Comparison of ENCODE assay signal across 8 mouse cellular contexts in the genomic region with DNA sequence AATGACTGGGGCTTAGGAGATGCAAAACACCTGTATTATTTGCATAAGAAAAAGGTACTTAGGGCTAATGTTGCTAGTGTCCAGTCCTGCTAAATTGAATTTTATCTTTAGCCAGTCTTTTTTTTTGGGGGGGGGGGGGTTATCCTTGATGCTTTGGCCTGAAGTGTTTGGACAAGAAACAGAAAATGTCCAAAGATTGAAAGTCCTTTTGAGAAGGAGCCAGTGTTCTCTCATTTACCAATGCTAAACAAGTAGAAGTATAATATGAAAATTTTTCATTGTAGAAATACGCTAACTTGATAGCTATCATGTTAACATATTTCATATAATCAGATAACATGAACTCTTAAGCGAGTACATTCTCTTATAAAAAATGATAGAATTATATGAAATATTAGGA.
DNase-seq lines count a peak whose midpoint lies in the region; ATAC-seq lines count a peak whose summit lies in the region.

No protein-coding gene starts in this region.

- peak overlapping the region; percentile 72 for H3K4me2 ChIP-seq in heart, embryonic 11.5 days
- peak overlapping the region; percentile 58 for H3K4me2 ChIP-seq in forebrain, embryonic 13.5 days
- peak overlapping the region; percentile 79 for H3K4me2 ChIP-seq in liver, embryonic 13.5 days

- peaks cover 6% of the 10 kb centered on the region for H3K4me1 ChIP-seq in heart, embryonic 11.5 days (ENCODE audit: control insufficient read depth, insufficient read depth, low read length)
- peaks cover 27% of the 10 kb centered on the region for H3K4me1 ChIP-seq in forebrain, embryonic 13.5 days
- H3K4me1 ChIP-seq in liver, embryonic 13.5 days (replicated peaks): peaks cover 34% of the 10 kb centered on the region

- no peaks in the 10 kb centered on the region for H3K27me3 ChIP-seq in heart, embryonic 11.5 days (ENCODE audit: control insufficient read depth, insufficient read depth, low read length)
- H3K27me3 ChIP-seq in forebrain, embryonic 13.5 days: no peaks in the 10 kb centered on the region
- H3K27me3 ChIP-seq in liver, embryonic 13.5 days: no peaks in the 10 kb centered on the region

- H3K9me3 ChIP-seq in heart, embryonic 11.5 days (replicated peaks; ENCODE audit: control insufficient read depth, low read length): no peaks in the 10 kb centered on the region
- no peaks in the 10 kb centered on the region for H3K9me3 ChIP-seq in forebrain, embryonic 13.5 days (replicated peaks)
- H3K9me3 ChIP-seq in liver, embryonic 13.5 days (replicated peaks): no peaks in the 10 kb centered on the region

- no peaks in the 10 kb centered on the region for H3K36me3 ChIP-seq in heart, embryonic 11.5 days (ENCODE audit: control insufficient read depth, insufficient read depth, low read length)
- peaks cover 5% of the 10 kb centered on the region for H3K36me3 ChIP-seq in forebrain, embryonic 13.5 days (ENCODE audit: poor library complexity, severe bottlenecking)
- H3K36me3 ChIP-seq in liver, embryonic 13.5 days: peaks cover 10% of the 10 kb centered on the region

- no peak for DNase-seq in heart, postnatal 10 days
- peak; percentile 45 for DNase-seq in A20 (ENCODE audit: low read depth, low spot score)
- DNase-seq in liver, embryonic 13.5 days: no peak
- DNase-seq in embryo, embryonic 10 days (ENCODE audit: low spot score): no peak
- DNase-seq in cerebellum, postnatal 10 days: no peak
- no peak for DNase-seq in testis, postnatal 10 days (ENCODE audit: low spot score)

- H3K27ac ChIP-seq in heart, embryonic 11.5 days (ENCODE audit: low read depth, low read length): no peak overlapping the region
- no peak overlapping the region for H3K27ac ChIP-seq in forebrain, embryonic 13.5 days
- peak overlapping the region; percentile 23; the same call in 1 of the 2 replicates for H3K27ac ChIP-seq in liver, embryonic 13.5 days

- intact Hi-C loops in heart, postnatal 10 days (cut with DNase I): loop anchor here (2.0 kb wide), 4 partner anchors 17 to 91 kb away; partner anchors contain the start of genes Jmjd1c and Reep3

- no peak overlapping the region for H3K9ac ChIP-seq in heart, embryonic 11.5 days (ENCODE audit: low read depth, low read length)
- H3K9ac ChIP-seq in forebrain, embryonic 13.5 days: no peak overlapping the region
- peak overlapping the region; percentile 82 for H3K9ac ChIP-seq in liver, embryonic 13.5 days

- WGBS in heart, embryonic 11.5 days (ENCODE audit: insufficient replicate concordance): 73% methylated on average over 2 of the region's 2 CpGs
- 88% methylated on average over 2 of the region's 2 CpGs for WGBS in forebrain, embryonic 13.5 days
- 46% methylated on average over 2 of the region's 2 CpGs for WGBS in liver, embryonic 13.5 days (ENCODE audit: insufficient replicate concordance)

- peak overlapping the region; percentile 57 for H3K4me3 ChIP-seq in heart, embryonic 11.5 days (ENCODE audit: low read depth, low read length)
- H3K4me3 ChIP-seq in forebrain, embryonic 13.5 days: peak overlapping the region; percentile 40; the same call in 1 of the 2 replicates
- peak overlapping the region; percentile 71 for H3K4me3 ChIP-seq in liver, embryonic 13.5 days (replicated peaks)

- ATAC-seq in heart, embryonic 11.5 days (replicated peaks; ENCODE audit: insufficient number of reproducible peaks, low FRiP score, low TSS enrichment): no peak
- ATAC-seq in forebrain, embryonic 13.5 days: no peak
- no peak for ATAC-seq in liver, embryonic 13.5 days (ENCODE audit: low read depth)
